Mouse (Mus musculus) stomach, embryonic 16.5 days (tissue): ENCODE results near the gene Emc8. TPM values are rescaled to one million over a fixed set of nuclear protein-coding genes. Genes with fewer than 3 reads are reported as not detected.

Experiments
- ATAC-seq: fragments of 200-750 bp; cut with Nextera tagmentation; 2 replicates; pipeline ENCODE4 v1.8.0; 2017; ENCODE audit warnings: moderate number of reproducible peaks, moderate TSS enrichment; ENCODE audit not compliant: insufficient read depth, low FRiP score
- H3K27ac ChIP-seq: fragments of 300-500 bp; sonication (generic); 2 replicates; pipeline ENCODE4 v1.5.1; 2014; ENCODE audit warnings: low read length
- H3K27me3 ChIP-seq: fragments of 300-500 bp; sonication (generic); 2 replicates; pipeline ENCODE4 v1.6.1; 2014; ENCODE audit warnings: low read length, control low read depth, mixed read lengths; ENCODE audit not compliant: control insufficient read depth, insufficient read depth
- H3K36me3 ChIP-seq: fragments of 300-500 bp; sonication (generic); 2 replicates; pipeline ENCODE4 v1.6.1; 2014; ENCODE audit warnings: low read length; ENCODE audit not compliant: control insufficient read depth, insufficient read depth
- H3K4me1 ChIP-seq: fragments of 300-500 bp; sonication (generic); 2 replicates; pipeline ENCODE4 v1.6.1; 2014; ENCODE audit warnings: low read length, control low read depth, mixed read lengths; ENCODE audit not compliant: control insufficient read depth, insufficient read depth
- H3K4me2 ChIP-seq: fragments of 300-500 bp; sonication (generic); 2 replicates; pipeline ENCODE4 v1.6.1; 2014; ENCODE audit warnings: low read depth, low read length, mixed read lengths
- H3K4me3 ChIP-seq: fragments of 300-500 bp; sonication (generic); replicated peaks from 2 replicates; pipeline ENCODE4 v1.5.1; 2014; ENCODE audit warnings: mild to moderate bottlenecking, low read length
- H3K9ac ChIP-seq: fragments of 300-500 bp; sonication (generic); 2 replicates; pipeline ENCODE4 v1.6.1; 2014; ENCODE audit warnings: low read length
- H3K9me3 ChIP-seq: fragments of 300-500 bp; sonication (generic); replicated peaks from 2 replicates; pipeline ENCODE4 v1.6.1; 2016; ENCODE audit warnings: low read length, control low read depth; ENCODE audit not compliant: control insufficient read depth
- WGBS: fragments of 180-500 bp; shearing (Covaris S2); extraction: QIAGEN DNeasy Blood & Tissue Kit; methylation state at CpG from one replicate; pipeline ENCODE4 v1.1.7; 2014; 5-methylcytosine and 5-hydroxymethylcytosine counted together
- polyA plus RNA-seq: library from polyadenylated mRNA; unstranded; fragments of >200 nt; fragmentation: Nextera tagmentation; extraction: Ambion mirVana; gene quantifications from 2 replicates; pipeline ENCODE4 v1.2.1, GENCODE M21; 2015

Emc8 gene
- polyA plus RNA-seq, 1 experiment from 2014 or later: 215 TPM

GRCm38 (mm10) chr8:120607460-120607859, 60.9 kb downstream of the Emc8 start:
- Histone ChIP-seq H3K36me3 (no peaks in the 10 kb centered on the region), H3K9ac (no peak overlapping the region), H3K9me3 (no peaks in the 10 kb centered on the region), H3K4me2 (no peak overlapping the region), H3K27ac (no peak overlapping the region), H3K4me3 (no peak overlapping the region), H3K4me1 (peaks cover 5% of the 10 kb centered on the region), H3K27me3 (no peaks in the 10 kb centered on the region)
- 84% methylated on average over 9 of the region's 9 CpGs for WGBS
- ATAC-seq: no peak

Other genes with a start within 250 kb of the Emc8 start
- 76.4 and 76.5 TPM in 2 replicates for gene Gins2, start 79.3 kb downstream of the Emc8 start, polyA plus RNA-seq
- 3.4 TPM in 2 replicates for gene 1190005I06Rik, start 20.9 kb downstream of the Emc8 start, polyA plus RNA-seq
- gene Gm27021, start 494 bp downstream of the Emc8 start, polyA plus RNA-seq: 1.9 and 2.0 TPM in 2 replicates
- gene Cox4i1, start 351 bp downstream of the Emc8 start, polyA plus RNA-seq: 1,110 and 1,163 TPM in 2 replicates
- 22.3 and 25.4 TPM in 2 replicates for gene Irf8, start 67.8 kb upstream of the Emc8 start, polyA plus RNA-seq